Mouse (Mus musculus) brain, embryonic 14.5 days (tissue): ENCODE measurements around the gene Lactb.

Source experiments
- CTCF ChIP-seq: fragments of 200-500 bp; IDR thresholded peaks from 2 replicates; pipeline ENCODE4 v1.5.1; 2012; ENCODE audit warnings: inconsistent platforms, mild to moderate bottlenecking, moderate library complexity, borderline replicate concordance; ENCODE audit not compliant: insufficient read depth, insufficient read length; ENCODE audit errors: extremely low read depth
- POLR2A ChIP-seq: fragments of 200-500 bp; IDR thresholded peaks from 2 replicates; pipeline ENCODE4 v1.6.1; 2012; ENCODE audit warnings: mild to moderate bottlenecking, inconsistent platforms, borderline replicate concordance; ENCODE audit not compliant: poor library complexity, insufficient read depth, insufficient read length, severe bottlenecking; ENCODE audit errors: extremely low read depth

GRCm38 (mm10) chr9:66938836-66939235, 36.4 kb downstream of the Lactb start:
- peak; percentile 69; the same call in 1 of the 2 replicates for TF ChIP-seq CTCF
- no peak for TF ChIP-seq POLR2A
